Mouse (Mus musculus) layer of hippocampus, postnatal 36 days (tissue): ENCODE results near the gene Olfr198. TPM values are rescaled to one million over a fixed set of nuclear protein-coding genes. Genes with fewer than 3 reads are reported as not detected.
"Not testable (repeated sequence)": the region's sequence is repeated elsewhere in the genome, so short reads cannot be mapped to it uniquely, and the experiment has no call there.

Source experiments
- DNase-seq, 2 experiments: peaks; one replicate each; pipeline ENCODE4 v3.0.0; 2022
- total RNA-seq, 2 experiments: library from RNA; stranded (reverse); gene quantifications; 2 replicates each; pipeline ENCODE4 v1.2.3; 2021

The Olfr198 gene
- total RNA-seq = not detected

GRCm38 (mm10) chr16:59203433-59203832, at the start of gene Olfr198:
Gene Olfr198, minus strand, starts transcription at chr16:59203533.
- DNase-seq = not testable (repeated sequence)

- no peak for DNase-seq
Observed at GRCm38 (mm10) chr16:59249684-59250083, 46.4 kb upstream of the Olfr198 start.

- not testable (repeated sequence) for DNase-seq
Observed at GRCm38 (mm10) chr16:59219667-59220066, 16.3 kb upstream of the Olfr198 start, which contains the start of gene Olfr199. Gene Olfr199, minus strand, starts transcription at chr16:59219767.

GRCm38 (mm10) chr16:59217861-59218260, 14.5 kb upstream of the Olfr198 start:
- DNase-seq = not testable (repeated sequence)

GRCm38 (mm10) chr16:59170354-59170753, 33.0 kb downstream of the Olfr198 start, which contains the start of gene Olfr196:
Gene Olfr196, minus strand, starts transcription at chr16:59170454.
- DNase-seq = no peak

GRCm38 (mm10) chr16:59151996-59152395, 51.3 kb downstream of the Olfr198 start:
- no peak for DNase-seq

Other genes with a start within 250 kb of the Olfr198 start
- gene Olfr183, start 208.2 kb downstream of the Olfr198 start, total RNA-seq = not detected
- gene Olfr186, start 173.2 kb downstream of the Olfr198 start, total RNA-seq = not detected
- gene Olfr187, start 163.8 kb downstream of the Olfr198 start, total RNA-seq = not detected
- gene Olfr190, start 125.5 kb downstream of the Olfr198 start, total RNA-seq = not detected
- gene Olfr191, start 113.7 kb downstream of the Olfr198 start, total RNA-seq = not detected
- not detected for gene Olfr193, start 91.7 kb downstream of the Olfr198 start, total RNA-seq
- not detected for gene Olfr194, start 82.5 kb downstream of the Olfr198 start, total RNA-seq
- not detected for gene Olfr195, start 56.5 kb downstream of the Olfr198 start, total RNA-seq
- not detected for gene Olfr196, start 33.1 kb downstream of the Olfr198 start, total RNA-seq
- not detected for gene Olfr199, start 16.2 kb upstream of the Olfr198 start, total RNA-seq
- gene Olfr201, start 69.1 kb upstream of the Olfr198 start, total RNA-seq = not detected
- gene Olfr202, start 83.3 kb upstream of the Olfr198 start, total RNA-seq = not detected
- not detected for gene Olfr203, start 95.3 kb upstream of the Olfr198 start, total RNA-seq
- gene Olfr204, start 114.7 kb upstream of the Olfr198 start, total RNA-seq = under 1 TPM; 0.05 to 0.08 TPM
- gene Olfr205, start 127.6 kb upstream of the Olfr198 start, total RNA-seq = not detected
- gene Olfr206, start 145.7 kb upstream of the Olfr198 start, total RNA-seq = not detected
- gene Olfr209, start 160.5 kb upstream of the Olfr198 start, total RNA-seq = not detected
- gene Gabrr3, start 203.8 kb upstream of the Olfr198 start, total RNA-seq = not detected